Mouse (Mus musculus): ENCODE data around the gene Ccdc180.

GRCm38 (mm10) chr4:45909924-45910323 lies 19.8 kb downstream of the Ccdc180 start:
- TF ChIP-seq CTCF (IDR thresholded peaks at IDR 0.05; ENCODE audit: low read depth, low read length) (no peak), TAL1 (conservative IDR thresholded peaks at IDR 0.05; ENCODE audit: low read depth, low read length) (no peak)

Data from G1E (cell line).